Mouse (Mus musculus) CH12.LX (cell line): Measurements from ENCODE around the gene Rtp3. TPM values are rescaled to one million over a fixed set of nuclear protein-coding genes. Genes with fewer than 3 reads are reported as not detected.

Experiments used
- DNase-seq: peaks from one replicate; pipeline ENCODE4 v3.0.0-alpha.2; 2013; ENCODE audit errors: extremely low read depth
- H3K27ac ChIP-seq: 2 replicates; pipeline ENCODE4 v1.5.1; 2012; ENCODE audit warnings: low read depth, mild to moderate bottlenecking, control low read depth, moderate library complexity; ENCODE audit not compliant: insufficient read depth
- H3K27me3 ChIP-seq: replicated peaks from 2 replicates; pipeline ENCODE3; 2012; ENCODE audit warnings: inconsistent platforms
- H3K36me3 ChIP-seq, 2 experiments: replicated peaks in 1 of 2; 2 replicates each; pipeline versions ENCODE3 to v1.6.1; 2012; ENCODE audit warnings: inconsistent platforms in 1 of 2, low read length in 1 of 2, mild to moderate bottlenecking in 1 of 2, mixed read lengths in 1 of 2, moderate library complexity in 1 of 2; ENCODE audit not compliant: control insufficient read depth in 1 of 2, insufficient read depth in 1 of 2
- H3K4me1 ChIP-seq, 2 experiments: 2 replicates each; pipeline ENCODE4 v1.6.1; 2012; ENCODE audit warnings: inconsistent platforms in 1 of 2, moderate library complexity in 1 of 2; ENCODE audit not compliant: insufficient read depth in 2 of 2, control insufficient read depth in 1 of 2
- H3K4me2 ChIP-seq: 2 replicates; pipeline ENCODE4 v1.6.1; 2012; ENCODE audit warnings: low read depth, mild to moderate bottlenecking, control low read depth; ENCODE audit not compliant: poor library complexity, insufficient read depth, severe bottlenecking
- H3K4me3 ChIP-seq, 3 experiments: fragments of 150-350 bp in 1 of 3; sonication (generic) in 1 of 3; replicated peaks in 1 of 3; 2 replicates each; pipeline versions ENCODE3 to v1.5.1; 2011 to 2012; ENCODE audit warnings: low read depth in 2 of 3, low read length in 2 of 3, mild to moderate bottlenecking in 2 of 3, moderate library complexity in 2 of 3, control low read depth in 1 of 3, improper control_type of control experiment in 1 of 3, inconsistent platforms in 1 of 3, mixed read lengths in 1 of 3; ENCODE audit not compliant: poor library complexity in 1 of 3
- H3K79me2 ChIP-seq: replicated peaks from 2 replicates; pipeline ENCODE4 v1.6.1; 2012; ENCODE audit warnings: mild to moderate bottlenecking, moderate library complexity; ENCODE audit not compliant: control insufficient read depth, poor library complexity, insufficient read depth, severe bottlenecking; ENCODE audit errors: extremely low read depth
- H3K9ac ChIP-seq: 2 replicates; pipeline ENCODE4 v1.6.1; 2012; ENCODE audit warnings: low read depth, mild to moderate bottlenecking, control low read depth, moderate library complexity; ENCODE audit not compliant: insufficient read depth
- H3K9me3 ChIP-seq: replicated peaks from 2 replicates; pipeline ENCODE3; 2012; ENCODE audit warnings: low read length, inconsistent platforms, mixed read lengths
- CHD1 ChIP-seq: IDR thresholded peaks from 2 replicates; pipeline ENCODE4 v1.6.1; 2012; ENCODE audit warnings: low read depth, low read length, improper control_type of control experiment, inconsistent platforms
- CHD2 ChIP-seq: IDR thresholded peaks from 2 replicates; pipeline ENCODE4 v1.6.1; 2011; ENCODE audit warnings: low read length, improper control_type of control experiment
- CTCF ChIP-seq, 2 experiments: IDR thresholded peaks in 1 of 2; conservative IDR thresholded peaks in 1 of 2; 2 replicates each; pipeline ENCODE4 v1.5.1; 2011 to 2012; ENCODE audit warnings: low read depth in 2 of 2, low read length in 2 of 2, improper control_type of control experiment in 1 of 2, inconsistent platforms in 1 of 2, mild to moderate bottlenecking in 1 of 2, moderate library complexity in 1 of 2
- E2F4 ChIP-seq: IDR thresholded peaks from 2 replicates; pipeline ENCODE4 v1.6.1; 2011; ENCODE audit warnings: low read depth, low read length, improper control_type of control experiment; ENCODE audit not compliant: insufficient replicate concordance
- ELF1 ChIP-seq: IDR thresholded peaks from 2 replicates; pipeline ENCODE4 v1.6.1; 2014; ENCODE audit warnings: low read depth, mild to moderate bottlenecking, inconsistent platforms, low read length, improper control_type of control experiment
- ETS1 ChIP-seq: conservative IDR thresholded peaks from 2 replicates; pipeline ENCODE4 v1.6.1; 2012; ENCODE audit warnings: low read depth, mild to moderate bottlenecking, inconsistent platforms, low read length, improper control_type of control experiment, moderate library complexity
- GABPA ChIP-seq: IDR thresholded peaks from 2 replicates; pipeline ENCODE4 v1.6.1; 2012; ENCODE audit warnings: low read depth, low read length, improper control_type of control experiment, inconsistent platforms; ENCODE audit not compliant: insufficient replicate concordance
- MAZ ChIP-seq: IDR thresholded peaks from 2 replicates; pipeline ENCODE4 v1.6.1; 2012; ENCODE audit warnings: low read depth, mild to moderate bottlenecking, inconsistent platforms, low read length, improper control_type of control experiment, moderate library complexity
- MEF2A ChIP-seq: IDR thresholded peaks from 2 replicates; pipeline ENCODE4 v1.6.1; 2014; ENCODE audit warnings: low read depth, mild to moderate bottlenecking, inconsistent platforms, low read length, improper control_type of control experiment, borderline replicate concordance
- NELFE ChIP-seq: IDR thresholded peaks from 2 replicates; pipeline ENCODE4 v1.6.1; 2011; ENCODE audit warnings: low read depth, low read length, improper control_type of control experiment
- RAD21 ChIP-seq: IDR thresholded peaks from 2 replicates; pipeline ENCODE4 v1.6.1; 2011; ENCODE audit warnings: low read depth, mild to moderate bottlenecking, low read length, improper control_type of control experiment, moderate library complexity
- RCOR1 ChIP-seq: conservative IDR thresholded peaks from 2 replicates; pipeline ENCODE4 v1.6.1; 2012; ENCODE audit warnings: low read depth, mild to moderate bottlenecking, inconsistent platforms, low read length, improper control_type of control experiment
- SMC3 ChIP-seq: IDR thresholded peaks from 2 replicates; pipeline ENCODE4 v1.6.1; 2011; ENCODE audit warnings: low read depth, low read length, improper control_type of control experiment
- TCF12 ChIP-seq: IDR thresholded peaks from 2 replicates; pipeline ENCODE4 v1.6.1; 2014; ENCODE audit warnings: low read depth, mild to moderate bottlenecking, inconsistent platforms, low read length, improper control_type of control experiment
- UBTF ChIP-seq: IDR thresholded peaks from 2 replicates; pipeline ENCODE4 v1.6.1; 2012; ENCODE audit warnings: low read depth, mild to moderate bottlenecking, inconsistent platforms, low read length, improper control_type of control experiment, moderate library complexity
- USF1 ChIP-seq: IDR thresholded peaks from 2 replicates; pipeline ENCODE4 v1.6.1; 2014; ENCODE audit warnings: low read depth, mild to moderate bottlenecking, inconsistent platforms, low read length, improper control_type of control experiment
- ZC3H11A ChIP-seq: IDR thresholded peaks from 2 replicates; pipeline ENCODE4 v1.6.1; 2012; ENCODE audit warnings: low read depth, mild to moderate bottlenecking, inconsistent platforms, low read length, improper control_type of control experiment
- ZNF384 ChIP-seq: IDR thresholded peaks from 2 replicates; pipeline ENCODE4 v1.6.1; 2012; ENCODE audit warnings: low read depth, low read length, improper control_type of control experiment, inconsistent platforms
- dilution Hi-C: fragments of 300-500 bp; cut with MboI; formaldehyde crosslinking; loops from 2 replicates; pipeline ENCODE4 v1.14.3; 2020; ENCODE audit warnings: low sequenced_read_pairs; ENCODE audit not compliant: extremely low pct_unique_long_range_greater_than_20kb, extremely low pct_ligation_motif_present
- in situ Hi-C: fragments of 300-500 bp; cut with MboI; formaldehyde crosslinking; loops from 3 replicates; pipeline ENCODE4 v1.14.3; 2019; ENCODE audit warnings: low sequenced_read_pairs, low pct_ligation_motif_present, low pct_unique_long_range_greater_than_20kb, mixed read lengths
- polyA plus RNA-seq: library from polyadenylated mRNA; unstranded; fragments of >175 nt; gene quantifications from 2 replicates; pipeline ENCODE4 v1.2.1, GENCODE M21; 2012; ENCODE audit warnings: low read depth; ENCODE audit not compliant: insufficient read length
- total RNA-seq, 2 experiments: library from RNA; depleted of rRNA; stranded (reverse); fragments of 300-350 nt in 1 of 2; fragments of >200 nt in 1 of 2; gene quantifications; 2 replicates each; pipeline ENCODE4 v1.2.3; 2012 to 2014

Rtp3 gene
- total and polyA plus RNA-seq, 3 experiments: not detected

DNA sequence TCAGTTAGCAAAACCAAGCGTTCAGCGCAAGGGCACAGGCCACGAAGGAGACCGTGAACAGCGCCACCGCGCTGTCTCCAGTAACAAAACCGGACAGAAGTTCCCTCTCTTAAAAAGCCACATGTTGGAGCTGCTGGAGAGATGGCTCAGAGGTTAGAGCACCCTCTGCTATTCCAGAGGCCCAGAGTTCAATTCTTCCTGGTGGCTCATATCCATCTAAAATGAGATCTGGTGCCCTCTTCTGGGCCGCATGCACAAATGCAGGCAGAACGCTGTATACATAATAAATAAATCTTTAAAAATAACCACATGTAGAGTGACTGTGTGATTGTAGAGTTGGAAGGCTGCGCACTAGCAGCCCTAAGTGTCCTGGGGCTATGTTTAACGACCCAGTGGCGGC is 46.1 kb downstream of the Rtp3 start:
- Histone ChIP-seq H3K79me2 (no peaks in the 10 kb centered on the region), H3K4me2 (no peak overlapping the region), H3K27ac (no peak overlapping the region), H3K9ac (no peak overlapping the region), H3K36me3 (no peaks in the 10 kb centered on the region), H3K4me3 (no peak overlapping the region), H3K27me3 (no peaks in the 10 kb centered on the region), H3K4me1 (no peaks in the 10 kb centered on the region), H3K9me3 (no peaks in the 10 kb centered on the region)
- dilution Hi-C loops: no loop called here
- in situ Hi-C loops: no loop called here
- no peak for TF ChIP-seq MAZ
- TF ChIP-seq ZC3H11A: no peak
- peak; percentile 28; the same call in 1 of the 2 replicates for TF ChIP-seq SMC3
- TF ChIP-seq RAD21: peak; percentile 26
- TF ChIP-seq MEF2A: no peak
- peak; percentile 46 to 60 for TF ChIP-seq CTCF (conservative IDR thresholded peaks at IDR 0.05 in 1 of 2, IDR thresholded peaks at IDR 0.05 in 1 of 2; ENCODE audit: low read depth in 2 of 2, low read length in 2 of 2)
- DNase-seq: peak; percentile 20

DNA sequence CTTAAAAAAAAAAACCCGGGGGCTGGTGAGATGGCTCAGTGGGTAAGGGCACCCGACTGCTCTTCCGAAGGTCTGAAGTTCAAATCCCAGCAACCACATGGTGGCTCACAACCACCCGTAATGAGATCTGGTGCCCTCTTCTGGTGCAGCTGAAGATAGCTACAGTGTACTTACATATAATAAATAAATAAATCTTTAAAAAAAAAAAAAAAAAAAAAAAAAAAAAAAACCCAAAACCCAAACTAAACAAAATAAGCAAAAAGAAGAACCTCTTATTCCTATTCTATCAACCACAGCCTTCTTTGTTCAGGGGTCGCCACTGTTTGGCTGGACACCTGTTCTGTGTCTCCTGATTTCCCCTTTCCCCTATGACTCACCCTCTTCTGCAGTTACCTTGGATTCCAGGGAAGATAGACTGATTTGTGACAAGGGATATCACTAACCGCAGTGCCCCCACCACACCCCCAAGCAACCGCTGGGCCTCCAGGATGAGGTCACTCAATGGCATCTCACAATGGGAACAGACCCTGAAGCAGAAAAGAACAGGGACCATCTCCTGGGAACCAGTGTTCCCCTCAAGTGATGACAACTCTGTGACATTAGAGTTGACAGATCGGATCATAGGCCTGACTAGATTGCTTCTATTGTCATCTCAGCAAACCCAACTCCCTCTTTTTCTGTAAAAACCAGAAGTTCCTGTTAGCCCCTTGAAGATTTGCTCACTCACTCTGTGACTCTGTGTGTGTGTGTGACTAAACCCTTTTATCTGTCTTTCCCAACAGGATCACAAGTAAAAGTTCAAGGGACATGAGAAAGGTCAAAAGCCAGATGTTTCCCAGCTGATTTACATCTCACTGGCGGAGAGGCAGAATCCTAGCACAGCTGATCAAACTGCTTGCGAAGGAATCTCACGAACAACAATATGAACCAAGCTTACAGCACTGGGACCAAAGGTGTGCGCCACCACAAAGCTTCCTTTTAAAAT is 52.6 kb downstream of the Rtp3 start:
- TF ChIP-seq USF1 (no peak), CTCF (conservative IDR thresholded peaks at IDR 0.05 in 1 of 2, IDR thresholded peaks at IDR 0.05 in 1 of 2; ENCODE audit: low read depth in 2 of 2, low read length in 2 of 2) (0 out of 4 replicates have a peak, but pooled peaks of 1 of the 2 experiments have one; percentile 13), ZNF384 (peak; percentile 47; the same call in 1 of the 2 replicates)
- TF ChIP-seq, all 38 proteins: peak for 2
- Histone ChIP-seq H3K9me3 (no peaks in the 10 kb centered on the region), H3K4me2 (no peak overlapping the region), H3K4me1 (no peaks in the 10 kb centered on the region), H3K9ac (no peak overlapping the region), H3K27me3 (no peaks in the 10 kb centered on the region), H3K4me3 (no peak overlapping the region), H3K79me2 (no peaks in the 10 kb centered on the region), H3K27ac (no peak overlapping the region), H3K36me3 (no peaks in the 10 kb centered on the region)
- DNase-seq: no peak
- in situ Hi-C loops: no loop called here
- dilution Hi-C loops: no loop called here

DNA sequence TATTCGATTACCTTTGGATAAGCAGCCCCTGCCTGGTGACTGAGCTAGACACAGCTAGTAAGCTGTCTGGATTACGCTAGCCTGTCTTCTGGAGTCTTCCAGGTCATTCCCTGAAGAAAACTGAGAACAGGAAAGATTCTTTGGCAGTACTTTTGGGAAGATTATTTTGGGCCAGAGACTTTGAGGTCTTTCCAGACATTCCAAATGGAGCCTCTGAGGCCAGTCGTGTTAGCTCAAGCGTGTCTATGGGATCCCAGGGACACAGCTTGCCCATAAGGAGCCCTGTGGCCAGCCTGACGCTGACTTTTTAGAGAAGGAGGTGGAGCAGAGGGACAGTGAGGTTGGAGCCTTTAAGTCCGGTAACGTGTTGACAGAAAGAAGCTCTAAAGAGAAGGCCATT is 54.4 kb downstream of the Rtp3 start:
- H3K4me2 ChIP-seq: no peak overlapping the region
- H3K4me3 ChIP-seq: no peak overlapping the region
- dilution Hi-C loops (no loop called here), in situ Hi-C loops (no loop called here)
- no peaks in the 10 kb centered on the region for H3K79me2 ChIP-seq
- no peaks in the 10 kb centered on the region for H3K36me3 ChIP-seq
- H3K9me3 ChIP-seq: no peaks in the 10 kb centered on the region
- no peak overlapping the region for H3K9ac ChIP-seq
- no peaks in the 10 kb centered on the region for H3K27me3 ChIP-seq
- H3K4me1 ChIP-seq: no peaks in the 10 kb centered on the region
- no peak for DNase-seq
- TF ChIP-seq RAD21 (no peak), USF1 (no peak), UBTF (no peak), ETS1 (no peak), MAZ (no peak), ELF1 (no peak), CHD1 (no peak), RCOR1 (no peak), E2F4 (no peak), GABPA (no peak), CHD2 (no peak), NELFE (no peak), TCF12 (no peak)
- TF ChIP-seq, all 38 proteins: peak for 0
- H3K27ac ChIP-seq: no peak overlapping the region
